Mouse (Mus musculus) hindbrain, postnatal 0 days (tissue): ENCODE data around the gene Gm19345. TPM values are rescaled to one million over a fixed set of nuclear protein-coding genes. Genes with fewer than 3 reads are reported as not detected.

Experiments
- ATAC-seq: fragments of 200-750 bp; cut with Nextera tagmentation; 2 replicates; pipeline ENCODE4 v1.8.0; 2017; ENCODE audit warnings: mild to moderate bottlenecking, moderate TSS enrichment, moderate library complexity
- DNase-seq: peaks from one replicate; pipeline ENCODE4 v3.0.0-alpha.2; 2015; ENCODE audit warnings: low spot score
- H3K27ac ChIP-seq: fragments of 300-500 bp; sonication (generic); 2 replicates; pipeline ENCODE4 v1.5.1; 2014; ENCODE audit warnings: mild to moderate bottlenecking
- H3K27me3 ChIP-seq: fragments of 300-500 bp; sonication (generic); 2 replicates; pipeline ENCODE4 v1.6.1; 2014; ENCODE audit warnings: low read length, mixed read lengths; ENCODE audit not compliant: insufficient read depth
- H3K36me3 ChIP-seq: fragments of 300-500 bp; sonication (generic); 2 replicates; pipeline ENCODE4 v1.6.1; 2014; ENCODE audit warnings: low read length, mixed read lengths; ENCODE audit not compliant: insufficient read depth
- H3K4me1 ChIP-seq: fragments of 300-500 bp; sonication (generic); 2 replicates; pipeline ENCODE4 v1.6.1; 2014; ENCODE audit warnings: antibody characterized with exemption, low read length, mixed read lengths; ENCODE audit not compliant: insufficient read depth
- H3K4me2 ChIP-seq: fragments of 300-500 bp; sonication (generic); 2 replicates; pipeline ENCODE4 v1.6.1; 2014; ENCODE audit warnings: low read depth, mild to moderate bottlenecking, low read length, moderate library complexity, mixed read lengths
- H3K4me3 ChIP-seq: fragments of 300-500 bp; sonication (generic); 2 replicates; pipeline ENCODE4 v1.5.1; 2014; ENCODE audit warnings: low read length
- H3K9ac ChIP-seq: fragments of 300-500 bp; sonication (generic); replicated peaks from 2 replicates; pipeline ENCODE4 v1.6.1; 2014; ENCODE audit warnings: mild to moderate bottlenecking, low read length, moderate library complexity, mixed read lengths
- H3K9me3 ChIP-seq: fragments of 300-500 bp; sonication (generic); 2 replicates; pipeline ENCODE4 v1.6.1; 2016; ENCODE audit warnings: low read length, mixed read lengths
- CTCF ChIP-seq: IDR thresholded peaks from 2 replicates; pipeline ENCODE4 v1.5.1; 2016; ENCODE audit warnings: antibody characterized with exemption, control low read depth, low read depth
- WGBS: fragments of 180-500 bp; shearing (Covaris S2); extraction: QIAGEN DNeasy Blood & Tissue Kit; methylation state at CpG from one replicate; pipeline ENCODE4 v1.1.7; 2014; 5-methylcytosine and 5-hydroxymethylcytosine counted together
- polyA plus RNA-seq: library from polyadenylated mRNA; unstranded; fragments of >200 nt; fragmentation: Nextera tagmentation; extraction: Ambion mirVana; gene quantifications from 2 replicates; pipeline ENCODE4 v1.2.1, GENCODE M21; 2015
- total RNA-seq: library from RNA; depleted of rRNA; stranded (reverse); fragments of >200 nt; gene quantifications from 2 replicates; pipeline ENCODE4 v1.2.3, GENCODE M21; 2014

The Gm19345 gene
- total and polyA plus RNA-seq, 2 experiments from 2014 or later: 16.1 to 53.7 TPM

- Histone ChIP-seq H3K4me1 (no peaks in the 10 kb centered on the region; the same call in 1 of the 2 replicates), H3K27ac (no peak overlapping the region), H3K4me2 (no peak overlapping the region), H3K9me3 (no peaks in the 10 kb centered on the region), H3K4me3 (no peak overlapping the region), H3K36me3 (no peaks in the 10 kb centered on the region), H3K9ac (no peak overlapping the region), H3K27me3 (peaks cover 21% of the 10 kb centered on the region)
- ATAC-seq (no peak), DNase-seq (no peak)
- no peak for TF ChIP-seq CTCF
- 75% methylated on average over 3 of the region's 3 CpGs for WGBS
Measured at GRCm38 (mm10) chr7:19820347-19821048, 31.3 kb upstream of the Gm19345 start.

DNA sequence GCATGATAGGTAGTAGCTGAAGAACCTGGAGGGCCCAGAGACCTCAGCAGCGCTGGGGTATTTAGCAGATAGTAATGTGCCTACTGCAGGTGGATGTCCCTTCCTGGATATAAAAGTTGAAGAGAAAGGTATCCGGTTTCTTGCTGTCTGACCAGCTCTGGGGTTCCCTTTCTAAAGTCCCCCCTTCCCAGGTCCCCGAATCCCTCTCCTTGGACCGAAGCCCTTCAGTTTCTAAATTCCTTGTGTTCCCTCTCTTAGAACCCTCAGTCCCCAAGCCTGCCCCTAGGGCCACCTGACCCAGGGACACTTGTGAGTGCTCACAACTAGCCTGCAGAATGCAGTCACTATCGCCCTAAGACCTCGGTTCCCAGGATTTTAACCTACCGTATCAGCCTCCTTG lies 30.2 kb upstream of the Gm19345 start:
- 63% methylated on average over 7 of the region's 7 CpGs for WGBS
- Histone ChIP-seq H3K4me2 (no peak overlapping the region), H3K27me3 (peaks cover 20% of the 10 kb centered on the region), H3K4me1 (no peaks in the 10 kb centered on the region; the same call in 1 of the 2 replicates), H3K36me3 (no peaks in the 10 kb centered on the region), H3K9ac (no peak overlapping the region), H3K9me3 (no peaks in the 10 kb centered on the region), H3K27ac (no peak overlapping the region), H3K4me3 (no peak overlapping the region)
- TF ChIP-seq CTCF: no peak
- ATAC-seq (no peak), DNase-seq (no peak)

DNA sequence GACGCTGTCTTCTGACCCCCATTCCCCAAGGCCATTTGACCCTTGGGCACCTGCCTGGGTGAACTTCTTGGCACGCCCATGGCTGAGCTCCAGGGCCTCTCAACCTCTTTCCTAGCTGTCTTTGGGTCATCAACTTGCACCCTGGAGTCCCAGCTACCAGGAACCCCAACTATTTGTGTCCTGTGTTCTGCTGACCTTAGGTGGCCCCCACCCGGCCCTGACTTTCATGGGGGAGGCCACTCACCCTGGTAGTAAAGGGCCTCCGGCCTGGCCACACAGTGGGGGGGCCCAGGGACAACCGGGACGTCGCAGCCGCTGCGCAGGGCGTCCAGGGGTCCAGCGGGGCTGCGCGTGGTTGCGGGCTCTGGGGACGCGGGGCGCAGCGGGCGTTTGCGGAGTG lies 29.6 kb upstream of the Gm19345 start:
- Histone ChIP-seq H3K4me2 (peak overlapping the region; percentile 54), H3K27me3 (peaks cover 15% of the 10 kb centered on the region), H3K4me3 (peak overlapping the region; percentile 28), H3K4me1 (no peaks in the 10 kb centered on the region; the same call in 1 of the 2 replicates), H3K27ac (no peak overlapping the region), H3K9me3 (no peaks in the 10 kb centered on the region), H3K36me3 (no peaks in the 10 kb centered on the region), H3K9ac (peak overlapping the region; percentile 41; the same call in 1 of the 2 replicates)
- ATAC-seq (no peak), DNase-seq (no peak)
- 5% methylated on average over 18 of the region's 20 CpGs for WGBS
- no peak for TF ChIP-seq CTCF

DNA sequence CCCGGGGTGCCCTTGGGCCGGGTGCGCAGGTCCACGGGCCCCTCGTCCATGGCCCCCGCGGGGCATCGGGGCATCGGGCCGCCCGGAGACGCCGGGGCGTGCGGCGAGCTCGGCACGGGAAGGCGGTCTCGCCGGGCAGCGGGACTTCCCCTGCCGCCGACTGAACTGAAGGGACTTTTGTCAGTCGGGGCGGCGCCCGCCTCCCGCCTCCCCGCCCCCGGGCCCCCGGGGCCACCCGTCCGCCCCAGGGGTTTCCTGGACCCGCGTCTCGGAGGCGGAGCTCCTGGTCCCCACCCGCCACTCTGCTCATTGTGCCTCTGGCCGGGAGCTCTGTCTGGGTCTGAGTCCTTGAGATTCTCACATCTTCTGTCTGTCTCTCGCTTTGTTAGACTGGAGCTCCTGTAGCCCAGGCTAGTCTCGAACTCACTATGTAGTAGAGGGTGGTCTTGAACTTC lies 29.2 kb upstream of the Gm19345 start, which contains the start of gene Bcl3:
Gene Bcl3, minus strand, starts transcription at position 167 of the 455 bp plus-strand sequence.
- Histone ChIP-seq H3K4me2 (peak within 1 kb of the TSS; percentile 54), H3K27me3 (peaks cover 12% of the 10 kb centered on the region), H3K9ac (peak within 1 kb of the TSS; percentile 41; the same call in 1 of the 2 replicates), H3K9me3 (no peaks in the 10 kb centered on the region), H3K4me3 (peak within 1 kb of the TSS; percentile 28), H3K27ac (no peak within 1 kb of the TSS), H3K4me1 (no peaks in the 10 kb centered on the region), H3K36me3 (no peaks in the 10 kb centered on the region)
- ATAC-seq (no peak), DNase-seq (no peak)
- TF ChIP-seq CTCF: no peak
- 1% methylated on average over 37 of the region's 42 CpGs for WGBS

GRCm38 (mm10) chr7:19823256-19824181 lies 28.3 kb upstream of the Gm19345 start:
- Histone ChIP-seq H3K4me3 (no peak overlapping the region), H3K4me2 (no peak overlapping the region), H3K9me3 (no peaks in the 10 kb centered on the region), H3K36me3 (no peaks in the 10 kb centered on the region), H3K27me3 (peaks cover 12% of the 10 kb centered on the region), H3K27ac (no peak overlapping the region), H3K9ac (no peak overlapping the region), H3K4me1 (no peaks in the 10 kb centered on the region)
- 28% methylated on average over 16 of the region's 16 CpGs for WGBS
- ATAC-seq (no peak), DNase-seq (no peak)
- TF ChIP-seq CTCF: no peak

DNA sequence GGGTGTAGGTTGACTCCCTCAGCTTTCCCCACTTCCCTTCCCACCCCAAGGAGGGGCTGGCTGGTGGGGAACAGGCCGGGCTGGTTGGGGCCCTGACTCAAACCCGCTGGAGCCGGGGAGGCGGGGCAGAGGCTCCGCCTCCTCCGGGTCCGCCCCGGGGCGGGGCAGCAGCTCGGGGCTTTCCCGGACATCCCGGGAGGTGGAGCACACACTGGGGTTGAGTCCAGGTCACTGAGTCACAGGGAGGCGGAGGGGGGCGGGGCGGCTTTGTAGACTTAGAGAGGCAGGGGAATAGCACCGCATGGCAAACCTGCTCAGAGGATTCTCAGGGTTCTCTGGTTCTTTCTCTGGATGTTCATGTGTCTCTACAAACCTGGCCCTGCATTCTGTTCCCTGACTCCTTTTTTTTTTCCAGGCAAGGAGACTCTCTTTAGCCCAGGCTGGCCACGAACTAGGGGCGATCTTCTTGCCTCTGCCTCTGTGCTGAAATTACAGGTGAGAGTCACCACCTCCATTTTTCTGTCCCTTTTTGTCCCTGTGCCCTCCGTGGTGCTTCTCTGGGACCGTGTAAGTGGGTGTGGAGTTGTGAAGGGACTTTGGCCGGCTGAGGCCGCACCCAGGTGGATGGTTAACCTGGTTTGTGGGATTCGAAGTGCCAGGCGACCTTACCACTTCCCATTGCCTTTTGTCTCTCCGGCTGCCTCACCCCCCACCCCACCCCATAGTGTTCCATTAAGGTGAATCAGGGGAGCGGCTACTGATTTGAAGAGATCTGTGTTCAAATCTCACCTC lies 27.4 kb upstream of the Gm19345 start:
- no peak for TF ChIP-seq CTCF
- Histone ChIP-seq H3K9ac (no peak overlapping the region), H3K9me3 (no peaks in the 10 kb centered on the region), H3K36me3 (no peaks in the 10 kb centered on the region), H3K27me3 (peaks cover 12% of the 10 kb centered on the region), H3K4me1 (no peaks in the 10 kb centered on the region), H3K27ac (no peak overlapping the region), H3K4me2 (no peak overlapping the region), H3K4me3 (no peak overlapping the region)
- 25% methylated on average over 25 of the region's 26 CpGs for WGBS
- peak; percentile 66; the same call in 1 of the 2 replicates for ATAC-seq
- peak; percentile 13 for DNase-seq
